Mouse (Mus musculus): ENCODE results near the gene Lrpprc. TPM values are rescaled to one million over a fixed set of nuclear protein-coding genes. Genes with fewer than 3 reads are reported as not detected.

Lrpprc gene
- polyA plus RNA-seq, 1 experiment = 40.3 TPM

DNA sequence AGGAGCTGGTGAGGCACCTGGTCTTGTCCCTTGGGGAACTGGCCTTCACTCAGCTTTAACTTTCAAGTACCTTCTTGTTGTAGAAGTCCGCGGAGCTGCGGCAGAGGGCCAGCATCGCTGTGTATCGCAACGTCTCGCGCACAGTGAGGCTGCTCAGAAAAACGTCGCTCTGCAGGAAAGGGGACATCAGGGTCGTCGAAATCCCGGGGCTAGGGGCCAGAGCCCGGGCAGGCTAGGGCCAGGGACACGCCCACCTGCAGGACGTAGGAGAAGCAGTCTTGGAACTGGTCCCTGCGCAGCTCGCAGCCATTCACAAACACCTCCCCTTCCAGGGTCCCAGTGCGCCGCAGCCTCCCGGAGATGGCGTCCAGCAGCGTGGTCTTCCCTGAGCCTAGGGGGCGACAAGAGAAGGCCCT lies 114.6 kb downstream of the Lrpprc start, which contains the start of gene Abcg8:
Abcg8 (plus strand) TSS at position 352 of the 416 bp plus-strand sequence.
- Histone ChIP-seq H3K4me3 (replicated peaks; ENCODE audit: insufficient read depth, low read depth, low read length) (no peak within 1 kb of the TSS), H3K4me1 (ENCODE audit: control insufficient read depth, insufficient read depth, low read length) (no peaks in the 10 kb centered on the region), H3K27me3 (ENCODE audit: control insufficient read depth, insufficient read depth, low read length) (no peaks in the 10 kb centered on the region; the same call in 1 of the 2 replicates), H3K27ac (ENCODE audit: insufficient read depth, low read length) (no peak within 1 kb of the TSS)
- DNase-seq = no peak
- WGBS = 2% methylated on average over 24 of the region's 24 CpGs
- TF ChIP-seq POLR2A (IDR thresholded peaks at IDR 0.05; ENCODE audit: borderline replicate concordance, insufficient read depth, low read length) (no peak), CTCF (IDR thresholded peaks at IDR 0.05; ENCODE audit: borderline replicate concordance, insufficient read depth, low read depth, low read length) (no peak)

DNA sequence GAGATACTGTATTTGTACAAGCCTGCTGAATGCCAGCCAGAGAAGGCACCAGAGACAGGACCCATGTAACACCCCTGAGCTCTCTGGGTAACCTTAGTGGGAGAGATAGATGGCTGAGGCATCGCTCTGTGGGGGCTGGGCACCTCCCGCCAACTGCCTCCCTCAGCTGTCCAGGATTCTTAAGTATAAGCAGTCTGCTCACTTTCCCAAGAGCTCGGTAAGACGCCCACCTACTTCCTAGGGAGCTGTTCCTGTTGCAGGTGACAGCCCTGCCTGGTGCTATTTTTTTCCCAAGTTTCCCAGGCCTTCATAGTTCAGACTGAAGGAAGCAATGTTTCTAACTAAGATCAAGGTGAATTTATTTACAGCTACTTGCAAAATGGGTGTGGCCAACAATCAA lies 115.4 kb downstream of the Lrpprc start:
- H3K27me3 ChIP-seq (ENCODE audit: control insufficient read depth, insufficient read depth, low read length) = no peaks in the 10 kb centered on the region; the same call in 1 of the 2 replicates
- H3K27ac ChIP-seq (ENCODE audit: insufficient read depth, low read length) = no peak overlapping the region
- DNase-seq = no peak
- no peaks in the 10 kb centered on the region for H3K4me1 ChIP-seq (ENCODE audit: control insufficient read depth, insufficient read depth, low read length)
- 71% methylated on average over 4 of the region's 4 CpGs for WGBS
- H3K4me3 ChIP-seq (replicated peaks; ENCODE audit: insufficient read depth, low read depth, low read length) = no peak overlapping the region
- no peak for TF ChIP-seq CTCF (IDR thresholded peaks at IDR 0.05; ENCODE audit: borderline replicate concordance, insufficient read depth, low read depth, low read length)
- no peak for TF ChIP-seq POLR2A (IDR thresholded peaks at IDR 0.05; ENCODE audit: borderline replicate concordance, insufficient read depth, low read length)

DNA sequence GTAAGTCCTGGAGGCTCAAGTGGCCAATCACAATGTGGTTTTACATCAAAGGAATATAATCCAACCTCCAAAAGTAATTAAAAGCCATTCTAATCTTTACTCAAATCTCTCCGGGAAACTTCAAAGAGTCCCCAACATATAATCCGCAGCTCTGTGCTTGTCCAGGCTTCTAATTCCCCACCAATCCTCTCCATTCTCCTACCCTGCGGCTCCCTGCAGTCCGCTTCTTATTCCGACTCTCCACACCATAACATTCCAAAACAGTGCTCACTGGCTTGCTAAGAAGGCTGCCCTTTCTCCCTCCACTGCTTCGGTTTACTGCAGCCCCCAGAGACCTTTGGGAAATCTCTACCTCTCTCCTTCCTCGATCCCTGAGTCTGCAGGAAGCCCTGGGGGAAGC lies 116.5 kb downstream of the Lrpprc start:
- H3K27ac ChIP-seq (ENCODE audit: insufficient read depth, low read length) = no peak overlapping the region
- no peaks in the 10 kb centered on the region; the same call in 1 of the 2 replicates for H3K27me3 ChIP-seq (ENCODE audit: control insufficient read depth, insufficient read depth, low read length)
- H3K4me3 ChIP-seq (replicated peaks; ENCODE audit: insufficient read depth, low read depth, low read length) = no peak overlapping the region
- TF ChIP-seq CTCF (IDR thresholded peaks at IDR 0.05; ENCODE audit: borderline replicate concordance, insufficient read depth, low read depth, low read length) = no peak
- TF ChIP-seq POLR2A (IDR thresholded peaks at IDR 0.05; ENCODE audit: borderline replicate concordance, insufficient read depth, low read length) = no peak
- H3K4me1 ChIP-seq (ENCODE audit: control insufficient read depth, insufficient read depth, low read length) = no peaks in the 10 kb centered on the region
- 18% methylated on average over 7 of the region's 7 CpGs for WGBS
- DNase-seq = no peak

DNA sequence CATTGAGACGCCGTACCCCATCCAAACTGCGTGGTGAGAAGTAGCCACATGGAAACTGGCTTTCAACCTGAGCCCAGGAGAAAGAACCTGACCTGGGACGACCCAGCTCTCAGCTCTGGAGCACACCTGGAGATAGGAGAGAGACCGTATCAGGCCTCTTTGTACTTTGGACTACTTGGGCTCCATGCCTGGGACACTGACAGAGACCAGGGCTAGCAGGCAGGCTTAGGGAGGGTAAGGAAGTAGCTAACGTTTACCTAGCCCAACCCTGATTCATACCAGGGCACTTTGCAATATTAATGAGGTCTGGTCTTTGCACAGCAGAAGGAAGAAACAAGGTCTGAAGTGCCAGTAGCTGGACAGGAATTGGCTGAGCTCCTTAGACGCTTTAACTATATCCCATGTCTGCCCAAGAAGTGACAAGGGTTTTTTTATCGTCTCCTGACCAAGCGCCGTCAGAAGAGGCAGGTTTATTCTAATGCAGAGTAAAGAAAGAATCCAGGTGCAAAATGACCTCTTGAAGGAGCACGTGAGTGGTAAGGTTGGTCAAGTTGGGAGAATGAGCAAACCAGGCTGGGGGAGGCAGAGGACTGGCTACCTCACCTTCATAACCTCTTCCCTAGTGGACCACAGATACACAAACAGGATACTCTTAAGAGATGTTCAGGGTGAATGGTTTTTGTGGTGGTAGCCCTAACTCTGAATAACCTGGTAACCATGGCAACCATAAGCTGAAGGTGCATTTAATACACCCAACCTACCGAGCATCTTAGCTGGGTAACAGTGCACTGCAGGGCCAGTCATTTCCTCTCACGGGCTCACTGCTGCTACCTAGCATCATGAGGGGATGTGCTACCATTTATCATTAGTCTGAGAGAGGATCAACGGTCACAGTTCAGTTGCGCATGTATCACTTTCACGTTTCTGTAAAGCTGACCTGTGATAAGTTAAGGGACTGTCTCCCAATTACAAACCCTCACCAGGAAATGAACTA lies 117.9 kb downstream of the Lrpprc start:
- no peak for DNase-seq
- Histone ChIP-seq H3K4me1 (ENCODE audit: control insufficient read depth, insufficient read depth, low read length) (no peaks in the 10 kb centered on the region), H3K27me3 (ENCODE audit: control insufficient read depth, insufficient read depth, low read length) (no peaks in the 10 kb centered on the region; the same call in 1 of the 2 replicates), H3K27ac (ENCODE audit: insufficient read depth, low read length) (no peak overlapping the region), H3K4me3 (replicated peaks; ENCODE audit: insufficient read depth, low read depth, low read length) (no peak overlapping the region)
- WGBS = 80% methylated on average over 16 of the region's 16 CpGs
- TF ChIP-seq POLR2A (IDR thresholded peaks at IDR 0.05; ENCODE audit: borderline replicate concordance, insufficient read depth, low read length) (no peak), CTCF (IDR thresholded peaks at IDR 0.05; ENCODE audit: borderline replicate concordance, insufficient read depth, low read depth, low read length) (no peak)

DNA sequence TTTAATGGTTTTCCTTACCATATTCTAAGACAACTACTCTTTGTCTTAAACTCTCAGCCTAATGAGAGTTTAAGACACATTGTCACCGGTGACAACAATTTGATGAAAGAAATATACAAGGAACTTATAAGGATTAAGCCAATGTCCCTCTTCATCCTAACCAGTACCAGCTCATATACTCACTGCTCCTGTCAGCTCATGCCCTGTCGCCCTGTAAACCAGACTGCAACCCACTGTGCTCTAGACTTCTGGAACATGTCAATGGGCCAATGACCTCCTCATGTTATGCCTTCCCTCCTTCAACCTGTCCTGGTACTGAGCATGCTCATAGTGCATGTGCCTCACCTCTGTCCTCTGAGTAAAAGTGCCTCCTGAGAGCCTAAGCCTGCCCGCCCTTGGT lies 122.7 kb downstream of the Lrpprc start:
- TF ChIP-seq POLR2A (IDR thresholded peaks at IDR 0.05; ENCODE audit: borderline replicate concordance, insufficient read depth, low read length) (no peak), CTCF (IDR thresholded peaks at IDR 0.05; ENCODE audit: borderline replicate concordance, insufficient read depth, low read depth, low read length) (no peak)
- WGBS = 85% methylated on average over 3 of the region's 3 CpGs
- H3K4me3 ChIP-seq (replicated peaks; ENCODE audit: insufficient read depth, low read depth, low read length) = no peak overlapping the region
- no peak overlapping the region for H3K27ac ChIP-seq (ENCODE audit: insufficient read depth, low read length)
- H3K4me1 ChIP-seq (ENCODE audit: control insufficient read depth, insufficient read depth, low read length) = no peaks in the 10 kb centered on the region
- H3K27me3 ChIP-seq (ENCODE audit: control insufficient read depth, insufficient read depth, low read length) = no peaks in the 10 kb centered on the region
- no peak for DNase-seq

DNA sequence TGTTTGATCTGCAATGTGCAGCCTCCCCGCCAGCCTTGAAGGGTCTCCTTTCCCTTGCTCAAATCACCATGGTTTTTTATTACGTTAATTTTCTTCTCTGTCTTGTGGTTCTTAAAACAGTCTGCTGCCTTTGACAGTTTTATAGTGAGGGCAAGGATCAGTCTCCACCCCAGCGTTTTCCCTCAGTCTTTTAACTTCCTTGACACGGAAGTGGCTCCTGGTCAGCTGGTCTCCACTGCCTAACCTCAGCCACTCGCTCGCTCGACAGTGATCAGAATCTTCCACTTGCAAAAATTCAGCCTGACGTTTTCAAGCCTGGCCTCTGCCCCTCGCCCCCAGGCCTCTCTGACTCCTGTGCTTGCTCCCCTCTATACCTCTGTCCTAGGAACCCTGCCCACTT lies 124.9 kb downstream of the Lrpprc start:
- Histone ChIP-seq H3K27me3 (ENCODE audit: control insufficient read depth, insufficient read depth, low read length) (no peaks in the 10 kb centered on the region), H3K4me3 (replicated peaks; ENCODE audit: insufficient read depth, low read depth, low read length) (no peak overlapping the region), H3K27ac (ENCODE audit: insufficient read depth, low read length) (no peak overlapping the region), H3K4me1 (ENCODE audit: control insufficient read depth, insufficient read depth, low read length) (no peaks in the 10 kb centered on the region)
- WGBS = 49% methylated on average over 9 of the region's 9 CpGs
- TF ChIP-seq POLR2A (IDR thresholded peaks at IDR 0.05; ENCODE audit: borderline replicate concordance, insufficient read depth, low read length) = no peak
- no peak for TF ChIP-seq CTCF (IDR thresholded peaks at IDR 0.05; ENCODE audit: borderline replicate concordance, insufficient read depth, low read depth, low read length)
- no peak for DNase-seq

DNA sequence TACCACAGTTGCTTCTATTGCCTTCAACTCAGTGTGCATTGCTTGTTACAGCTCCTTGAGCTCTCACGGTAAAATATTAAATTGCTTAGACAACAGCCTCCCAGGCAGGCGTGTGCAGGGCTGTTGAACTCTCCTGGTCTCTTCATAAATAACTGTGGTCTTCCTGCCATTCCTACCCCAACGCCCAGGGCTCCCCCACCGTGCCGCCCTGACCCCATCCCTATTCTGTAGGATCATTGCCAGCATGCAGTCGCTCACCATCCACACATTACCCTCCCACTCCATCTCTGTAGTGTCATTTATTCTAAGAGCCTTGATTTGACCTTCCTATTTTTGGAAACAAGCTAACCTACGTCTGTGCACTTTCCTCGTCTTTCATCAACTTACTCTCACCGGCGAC lies 125.5 kb downstream of the Lrpprc start:
- Histone ChIP-seq H3K4me1 (ENCODE audit: control insufficient read depth, insufficient read depth, low read length) (no peaks in the 10 kb centered on the region), H3K27ac (ENCODE audit: insufficient read depth, low read length) (no peak overlapping the region), H3K4me3 (replicated peaks; ENCODE audit: insufficient read depth, low read depth, low read length) (no peak overlapping the region), H3K27me3 (ENCODE audit: control insufficient read depth, insufficient read depth, low read length) (no peaks in the 10 kb centered on the region)
- TF ChIP-seq CTCF (IDR thresholded peaks at IDR 0.05; ENCODE audit: borderline replicate concordance, insufficient read depth, low read depth, low read length) (no peak), POLR2A (IDR thresholded peaks at IDR 0.05; ENCODE audit: borderline replicate concordance, insufficient read depth, low read length) (no peak)
- 38% methylated on average over 10 of the region's 10 CpGs for WGBS
- no peak for DNase-seq

DNA sequence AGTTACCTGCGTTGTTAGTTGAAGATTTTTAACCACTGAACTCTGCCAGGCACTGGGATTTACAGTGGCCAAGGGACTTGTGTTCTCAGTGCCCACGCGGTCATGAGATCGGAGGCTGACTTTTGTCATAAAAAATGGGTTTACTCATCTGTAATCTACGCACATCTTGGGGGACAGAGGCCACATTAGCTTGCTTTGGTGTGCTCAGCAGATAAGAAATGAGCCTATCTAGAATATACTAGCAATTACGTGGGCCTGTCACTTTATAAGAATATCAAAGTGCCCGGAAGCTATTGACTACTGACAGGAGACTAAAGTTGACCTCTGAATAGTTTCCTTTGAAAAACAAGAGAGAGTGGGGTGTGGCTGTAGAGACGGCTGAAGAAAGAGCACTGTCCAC lies 131.6 kb downstream of the Lrpprc start:
- H3K4me1 ChIP-seq (ENCODE audit: control insufficient read depth, insufficient read depth, low read length) = no peaks in the 10 kb centered on the region
- TF ChIP-seq CTCF (IDR thresholded peaks at IDR 0.05; ENCODE audit: borderline replicate concordance, insufficient read depth, low read depth, low read length) = no peak
- TF ChIP-seq POLR2A (IDR thresholded peaks at IDR 0.05; ENCODE audit: borderline replicate concordance, insufficient read depth, low read length) = no peak
- no peak overlapping the region for H3K27ac ChIP-seq (ENCODE audit: insufficient read depth, low read length)
- H3K27me3 ChIP-seq (ENCODE audit: control insufficient read depth, insufficient read depth, low read length) = no peaks in the 10 kb centered on the region
- no peak overlapping the region for H3K4me3 ChIP-seq (replicated peaks; ENCODE audit: insufficient read depth, low read depth, low read length)
- no peak for DNase-seq
- 87% methylated on average over 8 of the region's 8 CpGs for WGBS

Measured in cerebellum, adult 2 months (tissue).